Mouse (Mus musculus) midbrain, embryonic 11.5 days (tissue): ENCODE measurements at regions not wholly inside any gene's neighbourhood (a gene's known extent, or its start where the extent isn't known, plus 50 kb on each side); places are given as distances from the start of the nearest gene placed in this dataset.
A peak's percentile ranks its signal among the peaks of the same experiment; 100 is the strongest.

Experiments used
- ATAC-seq: fragments of 200-750 bp; cut with Nextera tagmentation; 2 replicates; pipeline ENCODE4 v1.8.0; 2017; ENCODE audit warnings: moderate TSS enrichment, moderate library complexity; ENCODE audit not compliant: low FRiP score
- DNase-seq: peaks from one replicate; pipeline ENCODE4 v3.0.0; 2015; ENCODE audit warnings: low spot score; ENCODE audit errors: missing footprints
- H3K27ac ChIP-seq: fragments of 300-500 bp; sonication (generic); 2 replicates; pipeline ENCODE4 v1.5.1; 2014; ENCODE audit warnings: low read depth, low read length
- H3K27me3 ChIP-seq: fragments of 300-500 bp; sonication (generic); 2 replicates; pipeline ENCODE4 v1.6.1; 2014; ENCODE audit warnings: mild to moderate bottlenecking, low read length, moderate library complexity, mixed read lengths; ENCODE audit not compliant: control insufficient read depth, insufficient read depth
- H3K36me3 ChIP-seq: fragments of 300-500 bp; sonication (generic); 2 replicates; pipeline ENCODE4 v1.6.1; 2014; ENCODE audit warnings: mild to moderate bottlenecking, low read length, moderate library complexity, mixed read lengths; ENCODE audit not compliant: control insufficient read depth, insufficient read depth
- H3K4me1 ChIP-seq: fragments of 300-500 bp; sonication (generic); 2 replicates; pipeline ENCODE4 v1.6.1; 2014; ENCODE audit warnings: low read length; ENCODE audit not compliant: control insufficient read depth, insufficient read depth
- H3K4me2 ChIP-seq: fragments of 300-500 bp; sonication (generic); 2 replicates; pipeline ENCODE4 v1.6.1; 2014; ENCODE audit warnings: mild to moderate bottlenecking, moderate library complexity
- H3K4me3 ChIP-seq: fragments of 300-500 bp; sonication (generic); 2 replicates; pipeline ENCODE4 v1.5.1; 2014; ENCODE audit warnings: low read depth, low read length
- H3K9ac ChIP-seq: fragments of 300-500 bp; sonication (generic); 2 replicates; pipeline ENCODE4 v1.6.1; 2014; ENCODE audit warnings: low read length
- H3K9me3 ChIP-seq: fragments of 300-500 bp; sonication (generic); 2 replicates; pipeline ENCODE4 v1.6.1; 2016; ENCODE audit warnings: low read length; ENCODE audit not compliant: control insufficient read depth
- WGBS: fragments of 180-500 bp; shearing (Covaris S2); extraction: QIAGEN DNeasy Blood & Tissue Kit; methylation state at CpG from one replicate; pipeline ENCODE4 v1.1.7; 2014; 5-methylcytosine and 5-hydroxymethylcytosine counted together

GRCm38 (mm10) chr8:10804974-10805373 lies 203.3 kb downstream of the Irs2 start:
- ATAC-seq: peak; percentile 47
- Histone ChIP-seq H3K9me3 (no peaks in the 10 kb centered on the region), H3K27me3 (no peaks in the 10 kb centered on the region), H3K27ac (peak overlapping the region; percentile 51), H3K9ac (0 out of 2 replicates have a peak overlapping the region, but pooled peaks have one; percentile 24), H3K4me3 (no peak overlapping the region), H3K4me2 (no peak overlapping the region), H3K36me3 (no peaks in the 10 kb centered on the region), H3K4me1 (peaks cover 21% of the 10 kb centered on the region)
- no peak for DNase-seq
- 39% methylated on average over 3 of the region's 3 CpGs for WGBS

DNA sequence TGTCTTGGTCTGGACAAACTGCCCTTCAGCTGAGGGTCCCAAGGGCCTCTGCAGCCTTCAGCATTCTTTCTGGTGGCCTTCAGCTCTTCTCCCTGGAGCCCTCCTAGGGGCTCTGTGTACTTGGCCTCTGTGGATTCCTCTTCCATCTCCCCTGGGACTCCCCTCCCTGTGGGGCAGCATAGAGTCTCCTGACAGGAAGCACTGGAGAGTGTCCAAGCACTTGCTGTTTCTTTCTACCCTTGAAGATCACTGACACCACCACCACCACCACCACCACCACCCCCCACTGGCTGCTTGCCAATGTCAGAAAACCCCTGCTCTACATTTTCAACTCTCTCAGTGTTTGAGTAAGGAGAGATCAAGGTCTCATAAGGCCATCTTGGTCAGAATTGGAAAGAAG lies 206.3 kb downstream of the Irs2 start:
- Histone ChIP-seq H3K27ac (no peak overlapping the region), H3K27me3 (no peaks in the 10 kb centered on the region), H3K4me2 (no peak overlapping the region), H3K36me3 (no peaks in the 10 kb centered on the region), H3K9ac (no peak overlapping the region), H3K4me1 (peaks cover 21% of the 10 kb centered on the region), H3K9me3 (no peaks in the 10 kb centered on the region), H3K4me3 (no peak overlapping the region)
- DNase-seq (no peak), ATAC-seq (no peak)

GRCm38 (mm10) chr8:10801580-10801979 lies 206.7 kb downstream of the Irs2 start:
- Histone ChIP-seq H3K27ac (no peak overlapping the region), H3K4me2 (no peak overlapping the region), H3K27me3 (no peaks in the 10 kb centered on the region), H3K4me3 (no peak overlapping the region), H3K36me3 (no peaks in the 10 kb centered on the region), H3K4me1 (peaks cover 19% of the 10 kb centered on the region), H3K9me3 (no peaks in the 10 kb centered on the region), H3K9ac (no peak overlapping the region)
- ATAC-seq (no peak), DNase-seq (no peak)
- 87% methylated on average over 5 of the region's 5 CpGs for WGBS

DNA sequence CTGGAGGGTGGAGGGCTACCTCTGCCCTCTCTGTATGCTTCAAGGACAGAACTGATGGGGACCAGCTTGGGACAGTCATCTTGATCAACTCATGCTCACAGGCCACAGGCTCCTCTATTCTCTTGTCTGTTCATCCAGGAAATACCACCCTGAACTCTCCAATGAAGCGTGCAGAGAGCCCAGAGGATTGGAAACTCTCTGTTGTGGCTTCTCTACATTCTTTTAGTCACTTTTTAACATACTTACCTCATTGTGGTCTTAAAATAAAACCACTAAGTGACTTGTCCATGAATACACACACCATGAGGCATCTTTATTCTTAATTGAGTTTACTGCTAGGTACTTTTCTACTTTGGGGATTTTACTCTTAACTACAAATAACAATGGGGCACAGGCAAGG lies 209.8 kb downstream of the Irs2 start:
- 90% methylated on average over 1 of the region's 1 CpGs for WGBS
- no peak for DNase-seq

DNA sequence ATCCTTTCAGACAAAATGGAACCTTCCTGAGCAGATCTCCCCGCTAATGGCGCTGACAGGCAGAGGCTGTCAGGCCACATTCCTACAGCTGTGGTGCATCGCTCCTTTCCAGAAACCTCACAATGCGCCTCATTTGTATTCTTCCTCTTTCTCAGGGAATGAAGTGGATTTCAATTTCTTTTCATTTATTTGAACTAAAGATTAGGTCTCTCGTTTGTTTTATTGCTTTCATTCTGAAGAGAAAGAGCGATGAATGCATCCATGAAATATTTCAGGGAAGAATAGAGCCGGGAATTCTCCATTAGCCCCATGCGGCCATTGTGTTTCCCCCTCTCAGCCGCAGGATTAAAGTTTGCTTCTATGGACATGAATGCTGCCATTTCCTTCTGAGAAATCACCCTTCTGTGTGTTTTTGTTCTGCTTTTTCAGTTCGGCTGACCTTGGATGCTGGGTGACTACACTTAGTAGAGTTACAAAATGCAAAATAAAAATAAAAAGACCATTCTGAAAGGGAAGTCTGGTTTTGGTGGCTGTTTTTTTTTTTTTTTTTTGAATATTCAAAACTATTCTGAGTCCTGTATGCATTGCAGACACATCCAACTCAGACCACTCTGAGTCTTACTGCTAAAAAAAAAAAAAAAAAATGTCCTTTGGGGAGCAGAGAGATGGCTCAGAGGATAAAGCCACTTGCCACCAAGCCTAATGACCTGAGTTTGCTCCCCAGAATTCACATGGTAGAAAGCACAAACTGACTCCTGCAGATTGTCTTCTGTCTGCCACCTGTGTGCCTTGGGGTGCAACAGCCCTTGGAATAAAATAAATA lies 213.7 kb downstream of the Irs2 start:
- H3K27ac ChIP-seq: peak overlapping the region; percentile 85
- H3K4me1 ChIP-seq: peaks cover 18% of the 10 kb centered on the region
- H3K27me3 ChIP-seq: no peaks in the 10 kb centered on the region
- H3K9ac ChIP-seq: no peak overlapping the region; the same call in 1 of the 2 replicates
- ATAC-seq (peak; percentile 87), DNase-seq (peak; percentile 92)
- H3K4me2 ChIP-seq: no peak overlapping the region
- 12% methylated on average over 10 of the region's 10 CpGs for WGBS
- H3K36me3 ChIP-seq: no peaks in the 10 kb centered on the region
- H3K4me3 ChIP-seq: no peak overlapping the region
- no peaks in the 10 kb centered on the region for H3K9me3 ChIP-seq

More for the DNA sequence above, 209.8 kb downstream of the Irs2 start:
- H3K9me3 ChIP-seq: no peaks in the 10 kb centered on the region
- no peak for ATAC-seq
- no peaks in the 10 kb centered on the region for H3K27me3 ChIP-seq
- no peak overlapping the region for H3K4me3 ChIP-seq
- no peak overlapping the region for H3K27ac ChIP-seq
- no peak overlapping the region for H3K9ac ChIP-seq
- peaks cover 15% of the 10 kb centered on the region for H3K4me1 ChIP-seq
- H3K36me3 ChIP-seq: no peaks in the 10 kb centered on the region
- no peak overlapping the region for H3K4me2 ChIP-seq

DNA sequence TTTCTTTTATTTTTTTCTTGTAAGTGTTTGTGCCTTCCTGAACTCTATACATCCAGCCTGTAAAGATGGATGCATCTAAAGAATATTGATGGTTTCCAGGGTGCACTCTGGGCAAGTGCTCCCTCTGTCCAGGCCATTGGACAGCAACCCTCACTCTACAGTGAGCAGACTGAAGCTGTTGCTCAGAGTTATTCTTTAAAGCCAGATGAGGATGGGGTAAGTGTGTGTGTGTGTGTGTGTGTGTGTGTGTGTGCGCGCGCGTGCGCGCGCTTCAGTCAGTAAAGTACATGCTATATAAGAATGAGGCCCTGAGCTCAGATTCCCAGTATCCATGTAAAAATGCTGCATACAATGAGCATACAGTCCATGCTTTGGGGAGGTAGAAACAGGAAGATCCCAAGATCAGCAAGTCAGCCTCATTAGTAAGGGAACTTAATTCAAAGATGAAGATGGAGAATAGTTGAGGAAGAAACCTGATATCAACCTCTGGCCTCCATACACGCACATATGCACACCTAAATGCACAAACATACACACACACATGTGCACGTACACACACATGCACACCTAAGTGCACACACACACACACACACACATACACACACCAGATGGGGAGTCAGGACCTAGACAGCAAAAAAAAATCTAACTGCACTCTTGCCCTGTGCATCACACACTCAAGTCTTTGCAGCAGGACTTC lies 214.4 kb downstream of the Irs2 start:
- H3K4me3 ChIP-seq: no peak overlapping the region
- no peaks in the 10 kb centered on the region for H3K9me3 ChIP-seq
- peak overlapping the region; percentile 85 for H3K27ac ChIP-seq
- no peak overlapping the region for H3K4me2 ChIP-seq
- peaks cover 18% of the 10 kb centered on the region for H3K4me1 ChIP-seq
- WGBS: 89% methylated on average over 9 of the region's 9 CpGs
- H3K27me3 ChIP-seq: no peaks in the 10 kb centered on the region
- H3K9ac ChIP-seq: peak overlapping the region; percentile 25; the same call in 1 of the 2 replicates
- H3K36me3 ChIP-seq: no peaks in the 10 kb centered on the region
- peak; percentile 89 for DNase-seq
- ATAC-seq: peak; percentile 22

- Histone ChIP-seq H3K9ac (no peak overlapping the region), H3K4me2 (no peak overlapping the region), H3K27ac (no peak overlapping the region), H3K36me3 (no peaks in the 10 kb centered on the region), H3K9me3 (no peaks in the 10 kb centered on the region), H3K4me3 (no peak overlapping the region), H3K27me3 (no peaks in the 10 kb centered on the region), H3K4me1 (peaks cover 7% of the 10 kb centered on the region)
- WGBS: 82% methylated on average over 8 of the region's 8 CpGs
- ATAC-seq: no peak
- DNase-seq: no peak
Observed at GRCm38 (mm10) chr8:10788496-10789200, 219.6 kb downstream of the Irs2 start.

GRCm38 (mm10) chr8:10785801-10786200 lies 222.5 kb downstream of the Irs2 start:
- no peak for DNase-seq
- no peaks in the 10 kb centered on the region for H3K27me3 ChIP-seq
- no peak for ATAC-seq
- H3K9me3 ChIP-seq: no peaks in the 10 kb centered on the region
- no peak overlapping the region for H3K9ac ChIP-seq
- 75% methylated on average over 4 of the region's 4 CpGs for WGBS
- H3K27ac ChIP-seq: no peak overlapping the region
- H3K36me3 ChIP-seq: no peaks in the 10 kb centered on the region
- H3K4me2 ChIP-seq: no peak overlapping the region
- H3K4me1 ChIP-seq: peaks cover 2% of the 10 kb centered on the region; the same call in 1 of the 2 replicates
- no peak overlapping the region for H3K4me3 ChIP-seq

GRCm38 (mm10) chr8:10785311-10785710 lies 222.9 kb downstream of the Irs2 start:
- 93% methylated on average over 4 of the region's 4 CpGs for WGBS

More at GRCm38 (mm10) chr8:10785311-10785710, 222.9 kb downstream of the Irs2 start:
- DNase-seq (no peak), ATAC-seq (no peak)
- H3K4me1 ChIP-seq: peaks cover 2% of the 10 kb centered on the region; the same call in 1 of the 2 replicates
- H3K27ac ChIP-seq: no peak overlapping the region
- H3K4me2 ChIP-seq: no peak overlapping the region
- H3K27me3 ChIP-seq: no peaks in the 10 kb centered on the region
- H3K4me3 ChIP-seq: no peak overlapping the region
- H3K9me3 ChIP-seq: no peaks in the 10 kb centered on the region
- H3K9ac ChIP-seq: no peak overlapping the region
- no peaks in the 10 kb centered on the region for H3K36me3 ChIP-seq
